Mouse (Mus musculus) heart, postnatal 4 days (tissue): ENCODE data around the gene Snx19. TPM values are rescaled to one million over a fixed set of nuclear protein-coding genes. Genes with fewer than 3 reads are reported as not detected.

ENCODE experiments used
- DNase-seq: peaks from one replicate; pipeline ENCODE4 v3.0.0; 2021
- total RNA-seq, 2 experiments: library from RNA; stranded (reverse); gene quantifications; 2 replicates each; pipeline ENCODE4 v1.2.3; 2021

Snx19 gene
- total RNA-seq = 10 to 100 TPM; 27.4 to 29.7 TPM

GRCm38 (mm10) chr9:30426882-30427632, at the start of gene Snx19:
Snx19 (plus strand) TSS chr9:30427108.
- DNase-seq = peak; percentile 97

- no peak for DNase-seq
Observed at GRCm38 (mm10) chr9:30400771-30401170, 26.1 kb upstream of the Snx19 start.

- peak; percentile 69 for DNase-seq
Observed at GRCm38 (mm10) chr9:30422940-30423339, 4.0 kb upstream of the Snx19 start.

- DNase-seq = no peak
Observed at GRCm38 (mm10) chr9:30425178-30425577, 1.7 kb upstream of the Snx19 start.

- DNase-seq = no peak
Observed at GRCm38 (mm10) chr9:30428231-30428630, 1.3 kb downstream of the Snx19 start.

- no peak for DNase-seq
Observed at GRCm38 (mm10) chr9:30430447-30430846, 3.5 kb downstream of the Snx19 start.

- no peak for DNase-seq
Observed at GRCm38 (mm10) chr9:30431909-30432308, 5.0 kb downstream of the Snx19 start.

- DNase-seq = no peak
Observed at GRCm38 (mm10) chr9:30433914-30434313, 7.0 kb downstream of the Snx19 start.

GRCm38 (mm10) chr9:30435902-30436585, 9.1 kb downstream of the Snx19 start:
- DNase-seq = no peak

GRCm38 (mm10) chr9:30438505-30438904, 11.6 kb downstream of the Snx19 start:
- peak; percentile 56 for DNase-seq

GRCm38 (mm10) chr9:30441761-30442160, 14.9 kb downstream of the Snx19 start:
- no peak for DNase-seq

GRCm38 (mm10) chr9:30445232-30446085, 18.6 kb downstream of the Snx19 start:
- peak; percentile 79 for DNase-seq

- DNase-seq = no peak
Observed at GRCm38 (mm10) chr9:30446126-30446525, 19.2 kb downstream of the Snx19 start.

GRCm38 (mm10) chr9:30448459-30448858, 21.6 kb downstream of the Snx19 start:
- peak; percentile 51 for DNase-seq

- DNase-seq = no peak
Observed at GRCm38 (mm10) chr9:30449862-30450261, 23.0 kb downstream of the Snx19 start.

GRCm38 (mm10) chr9:30450834-30451233, 23.9 kb downstream of the Snx19 start:
- DNase-seq = no peak

- no peak for DNase-seq
Observed at GRCm38 (mm10) chr9:30454527-30454926, 27.6 kb downstream of the Snx19 start.

- no peak for DNase-seq
Observed at GRCm38 (mm10) chr9:30456250-30456649, 29.3 kb downstream of the Snx19 start.

- DNase-seq = peak; percentile 25
Observed at GRCm38 (mm10) chr9:30460501-30460900, 33.6 kb downstream of the Snx19 start.

GRCm38 (mm10) chr9:30464661-30465060, 37.8 kb downstream of the Snx19 start:
- peak; percentile 33 for DNase-seq

GRCm38 (mm10) chr9:30480043-30480442, 53.1 kb downstream of the Snx19 start:
- no peak for DNase-seq

- DNase-seq = peak; percentile 97
Observed at GRCm38 (mm10) chr9:30480464-30480863, 53.6 kb downstream of the Snx19 start.

GRCm38 (mm10) chr9:30482116-30482515, 55.2 kb downstream of the Snx19 start:
- no peak for DNase-seq
